Mouse (Mus musculus) ES-Bruce4 (cell line): ENCODE measurements around the gene Gm15217. TPM values are rescaled to one million over a fixed set of nuclear protein-coding genes. Genes with fewer than 3 reads are reported as not detected.

Experiments
- H3K27ac ChIP-seq: 2 replicates; pipeline ENCODE4 v1.5.1; 2012; ENCODE audit warnings: low read length, inconsistent platforms; ENCODE audit not compliant: insufficient read depth
- H3K27me3 ChIP-seq: 2 replicates; pipeline ENCODE4 v1.6.1; 2012; ENCODE audit warnings: mild to moderate bottlenecking, low read length, inconsistent platforms; ENCODE audit not compliant: control insufficient read depth, poor library complexity, insufficient read depth, severe bottlenecking
- H3K36me3 ChIP-seq: 2 replicates; pipeline ENCODE4 v1.6.1; 2012; ENCODE audit warnings: inconsistent platforms, mild to moderate bottlenecking, low read length, moderate library complexity; ENCODE audit not compliant: control insufficient read depth, poor library complexity, insufficient read depth, severe bottlenecking
- H3K4me1 ChIP-seq: one replicate; pipeline ENCODE4 v1.8.1; 2011; ENCODE audit warnings: low read length; ENCODE audit not compliant: control insufficient read depth, insufficient read depth
- H3K4me3 ChIP-seq: 2 replicates; pipeline ENCODE4 v1.5.1; 2011; ENCODE audit warnings: low read depth, mild to moderate bottlenecking, low read length
- H3K9ac ChIP-seq: 2 replicates; pipeline ENCODE4 v1.6.1; 2012; ENCODE audit warnings: low read depth, mild to moderate bottlenecking, inconsistent platforms; ENCODE audit not compliant: poor library complexity, severe bottlenecking
- H3K9me3 ChIP-seq: replicated peaks from 2 replicates; pipeline ENCODE4 v1.6.1; 2012; ENCODE audit warnings: mild to moderate bottlenecking, low read length, inconsistent platforms; ENCODE audit not compliant: control insufficient read depth, poor library complexity, insufficient read depth, severe bottlenecking
- CTCF ChIP-seq: IDR thresholded peaks from one replicate; pipeline ENCODE4 v1.8.1; 2011; ENCODE audit warnings: low read depth, low read length
- EP300 ChIP-seq: IDR thresholded peaks from 2 replicates; pipeline ENCODE4 v1.6.1; 2011; ENCODE audit warnings: low read depth, low read length; ENCODE audit not compliant: insufficient read depth
- POLR2A ChIP-seq: IDR thresholded peaks from one replicate; pipeline ENCODE4 v1.8.1; 2011; ENCODE audit warnings: low read length; ENCODE audit not compliant: insufficient read depth
- polyA plus RNA-seq: library from polyadenylated mRNA; stranded (reverse); fragments of >200 nt; gene quantifications from 2 replicates; pipeline ENCODE4 v1.2.4, GENCODE M21; 2011; ENCODE audit warnings: low read depth; ENCODE audit not compliant: missing spikeins, insufficient read depth, insufficient read length

Gene Gm15217
- polyA plus RNA-seq, 1 experiment, result not detected

GRCm38 (mm10) chr14:46408319-46408718 is 29.1 kb downstream of the Gm15217 start:
- TF ChIP-seq CTCF, result no peak
- TF ChIP-seq POLR2A, result no peak
- H3K9me3 ChIP-seq, result no peaks in the 10 kb centered on the region

DNA sequence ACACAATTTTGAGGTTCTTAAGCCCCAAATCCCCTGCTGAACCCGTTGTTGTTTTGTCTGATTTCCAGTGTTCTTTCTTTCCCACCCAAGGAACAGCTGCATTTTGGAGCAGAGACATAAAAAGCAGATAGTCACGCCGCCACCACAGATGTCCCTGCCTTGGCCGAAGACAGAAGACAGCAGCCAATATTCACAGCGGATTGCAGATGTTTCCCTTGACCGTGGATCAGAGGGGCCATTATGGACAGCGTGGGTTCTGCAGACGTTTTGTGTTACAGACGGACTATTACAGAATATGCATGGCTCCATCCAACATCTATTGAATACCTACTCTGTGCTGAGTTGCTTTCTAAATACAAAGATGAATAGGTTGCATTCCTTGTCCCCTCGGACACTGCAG is 29.8 kb downstream of the Gm15217 start:
- H3K36me3 ChIP-seq, result no peaks in the 10 kb centered on the region
- no peak overlapping the region for H3K27ac ChIP-seq
- TF ChIP-seq CTCF (no peak), POLR2A (no peak), EP300 (no peak)
- peaks cover 9% of the 10 kb centered on the region for H3K4me1 ChIP-seq
- H3K9ac ChIP-seq, result no peak overlapping the region
- no peaks in the 10 kb centered on the region for H3K27me3 ChIP-seq
- no peaks in the 10 kb centered on the region for H3K9me3 ChIP-seq
- H3K4me3 ChIP-seq, result no peak overlapping the region

More at GRCm38 (mm10) chr14:46408319-46408718, 29.1 kb downstream of the Gm15217 start:
- H3K9ac ChIP-seq, result no peak overlapping the region
- H3K36me3 ChIP-seq, result no peaks in the 10 kb centered on the region
- H3K27me3 ChIP-seq, result no peaks in the 10 kb centered on the region
- peaks cover 7% of the 10 kb centered on the region for H3K4me1 ChIP-seq
- no peak overlapping the region for H3K27ac ChIP-seq
- H3K4me3 ChIP-seq, result no peak overlapping the region

- Histone ChIP-seq H3K9ac (no peak overlapping the region), H3K9me3 (peaks cover 7% of the 10 kb centered on the region; the same call in 1 of the 2 replicates), H3K27me3 (no peaks in the 10 kb centered on the region), H3K4me1 (peaks cover 9% of the 10 kb centered on the region), H3K27ac (peak overlapping the region; percentile 67), H3K4me3 (no peak overlapping the region), H3K36me3 (no peaks in the 10 kb centered on the region)
- TF ChIP-seq POLR2A, result no peak
- TF ChIP-seq EP300, result peak; percentile 69; the same call in 1 of the 2 replicates
These were observed 31.4 kb downstream of the Gm15217 start for GRCm38 (mm10) chr14:46410557-46411120.

- H3K9ac ChIP-seq, result no peak overlapping the region
- no peaks in the 10 kb centered on the region for H3K36me3 ChIP-seq
- peaks cover 9% of the 10 kb centered on the region for H3K4me1 ChIP-seq
- H3K27me3 ChIP-seq, result no peaks in the 10 kb centered on the region; the same call in 1 of the 2 replicates
- H3K4me3 ChIP-seq, result no peak overlapping the region
- peak overlapping the region; percentile 54 for H3K27ac ChIP-seq
- peak; percentile 89 for TF ChIP-seq EP300
- TF ChIP-seq CTCF, result no peak
- TF ChIP-seq POLR2A, result no peak
- H3K9me3 ChIP-seq, result peaks cover 7% of the 10 kb centered on the region; the same call in 1 of the 2 replicates
These were observed 33.3 kb downstream of the Gm15217 start for GRCm38 (mm10) chr14:46412497-46413000.

DNA sequence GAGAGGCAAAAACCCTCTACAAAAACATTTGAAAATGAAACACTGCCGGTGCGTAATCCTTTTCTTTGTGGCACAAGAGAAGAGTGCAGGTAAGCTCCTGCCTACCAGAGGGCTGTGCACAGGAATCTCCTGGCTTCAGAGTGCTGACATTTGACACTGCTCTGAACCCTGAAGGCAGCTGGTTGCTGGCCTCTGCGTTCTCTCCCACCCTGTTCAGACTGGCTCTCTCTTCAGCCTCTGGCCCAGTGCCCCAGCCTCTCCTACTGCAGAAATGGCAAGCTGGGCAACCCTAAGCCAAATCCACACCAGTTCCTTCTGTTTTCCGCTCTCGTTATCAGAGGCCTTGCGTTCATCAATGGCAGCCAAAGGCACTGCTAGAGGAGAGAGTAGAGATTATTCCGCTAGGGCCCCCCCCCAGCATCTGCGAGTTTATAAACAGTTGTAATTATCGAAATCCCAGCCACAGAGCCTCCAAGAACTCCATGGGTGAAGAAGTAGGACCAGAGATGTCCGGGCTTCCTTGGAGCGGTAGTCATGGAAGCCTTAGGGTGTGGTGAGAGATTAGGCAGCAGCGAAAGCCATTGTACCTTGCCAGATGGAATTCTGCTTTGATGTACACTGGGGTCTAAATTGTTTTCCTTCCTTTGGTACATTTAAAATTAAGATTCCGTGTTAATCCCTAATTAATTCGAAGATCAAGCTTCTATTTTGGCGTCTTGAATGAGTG is 39.3 kb downstream of the Gm15217 start:
- H3K9me3 ChIP-seq, result peaks cover 7% of the 10 kb centered on the region; the same call in 1 of the 2 replicates
- TF ChIP-seq EP300, result 0 out of 2 replicates have a peak, but pooled peaks have one; percentile 17
- TF ChIP-seq CTCF, result no peak
- H3K4me1 ChIP-seq, result peaks cover 4% of the 10 kb centered on the region
- no peak overlapping the region for H3K4me3 ChIP-seq
- no peaks in the 10 kb centered on the region; the same call in 1 of the 2 replicates for H3K27me3 ChIP-seq
- H3K9ac ChIP-seq, result no peak overlapping the region
- H3K27ac ChIP-seq, result peak overlapping the region; percentile 4; the same call in 1 of the 2 replicates
- no peaks in the 10 kb centered on the region for H3K36me3 ChIP-seq

- H3K9me3 ChIP-seq, result peaks cover 7% of the 10 kb centered on the region; the same call in 1 of the 2 replicates
- H3K36me3 ChIP-seq, result no peaks in the 10 kb centered on the region
- no peak overlapping the region for H3K27ac ChIP-seq
- peaks cover 2% of the 10 kb centered on the region for H3K4me1 ChIP-seq
- H3K27me3 ChIP-seq, result no peaks in the 10 kb centered on the region; the same call in 1 of the 2 replicates
- H3K4me3 ChIP-seq, result no peak overlapping the region
- TF ChIP-seq EP300 (no peak), POLR2A (no peak), CTCF (no peak)
- no peak overlapping the region for H3K9ac ChIP-seq
These were observed 40.1 kb downstream of the Gm15217 start for GRCm38 (mm10) chr14:46419269-46419668.
